Mouse (Mus musculus) CH12.LX (cell line): Measurements from ENCODE around the gene Hectd1.

ENCODE experiments used
- CHD2 ChIP-seq: IDR thresholded peaks from 2 replicates; pipeline ENCODE4 v1.6.1; 2011; ENCODE audit warnings: low read length, improper control_type of control experiment
- CTCF ChIP-seq, 2 experiments: IDR thresholded peaks in 1 of 2; conservative IDR thresholded peaks in 1 of 2; 2 replicates each; pipeline ENCODE4 v1.5.1; 2011 to 2012; ENCODE audit warnings: low read depth in 2 of 2, low read length in 2 of 2, improper control_type of control experiment in 1 of 2, inconsistent platforms in 1 of 2, mild to moderate bottlenecking in 1 of 2, moderate library complexity in 1 of 2
- EP300 ChIP-seq: IDR thresholded peaks from 2 replicates; pipeline ENCODE4 v1.6.1; 2011; ENCODE audit warnings: low read length, improper control_type of control experiment
- JUN ChIP-seq: IDR thresholded peaks from 2 replicates; pipeline ENCODE4 v1.6.1; 2011; ENCODE audit warnings: low read depth, mild to moderate bottlenecking, low read length, improper control_type of control experiment, moderate library complexity; ENCODE audit not compliant: insufficient read depth
- POLR2A ChIP-seq: IDR thresholded peaks from 2 replicates; pipeline ENCODE4 v1.6.1; 2011; ENCODE audit warnings: low read depth, mild to moderate bottlenecking, improper control_type of control experiment, low read length
- SMC3 ChIP-seq: IDR thresholded peaks from 2 replicates; pipeline ENCODE4 v1.6.1; 2011; ENCODE audit warnings: low read depth, low read length, improper control_type of control experiment
- USF1 ChIP-seq: IDR thresholded peaks from 2 replicates; pipeline ENCODE4 v1.6.1; 2014; ENCODE audit warnings: low read depth, mild to moderate bottlenecking, inconsistent platforms, low read length, improper control_type of control experiment

GRCm38 (mm10) chr12:51768702-51769101, 60.6 kb downstream of the Hectd1 start:
- TF ChIP-seq CHD2 (no peak), POLR2A (no peak), JUN (no peak), CTCF (conservative IDR thresholded peaks at IDR 0.05 in 1 of 2, IDR thresholded peaks at IDR 0.05 in 1 of 2; ENCODE audit: low read depth in 2 of 2, low read length in 2 of 2) (no peak), USF1 (no peak), SMC3 (no peak), EP300 (no peak)
